Mouse (Mus musculus): ENCODE measurements around the gene St6gal1.

The St6gal1 gene

DNA sequence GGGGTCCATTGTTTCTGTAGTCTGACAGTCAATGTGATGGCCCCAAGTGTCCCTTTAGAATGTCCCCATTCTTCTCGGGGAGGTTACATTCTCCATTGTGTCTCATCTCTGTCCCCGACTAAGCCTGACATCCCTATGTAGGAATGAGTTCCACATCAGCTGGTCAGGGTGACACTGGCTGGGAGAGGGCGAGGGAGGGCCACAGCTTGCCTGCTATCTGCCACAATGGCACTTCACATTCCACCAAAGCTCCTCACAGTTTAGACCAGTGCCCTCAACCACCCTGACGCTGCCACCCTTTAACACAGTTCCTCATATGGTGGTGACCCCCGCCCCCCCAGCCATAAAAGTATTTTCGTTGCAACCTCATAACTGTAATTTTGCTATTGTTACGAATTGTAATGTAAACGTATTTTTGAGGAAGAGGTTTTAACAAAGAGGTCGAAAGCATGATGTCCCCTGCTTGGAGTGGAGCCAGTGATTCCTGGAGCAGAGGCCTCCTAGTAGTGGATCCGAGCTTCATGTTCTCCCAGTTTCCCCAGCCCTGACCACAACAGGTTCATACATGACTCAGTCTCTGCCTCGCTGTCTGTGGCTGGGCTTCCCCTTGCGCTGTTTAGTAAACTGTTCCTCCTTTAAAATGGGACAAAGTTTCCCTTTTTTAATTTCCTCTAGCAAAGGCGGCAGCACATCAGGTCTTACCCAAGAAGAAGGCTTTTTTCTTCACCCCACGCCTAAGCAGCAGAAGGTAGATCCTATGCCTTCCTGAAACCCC lies 47.4 kb downstream of the St6gal1 start:
- in situ Hi-C loops (cut with MboI; ENCODE audit: low sequenced_read_pairs) = no loop called here

DNA sequence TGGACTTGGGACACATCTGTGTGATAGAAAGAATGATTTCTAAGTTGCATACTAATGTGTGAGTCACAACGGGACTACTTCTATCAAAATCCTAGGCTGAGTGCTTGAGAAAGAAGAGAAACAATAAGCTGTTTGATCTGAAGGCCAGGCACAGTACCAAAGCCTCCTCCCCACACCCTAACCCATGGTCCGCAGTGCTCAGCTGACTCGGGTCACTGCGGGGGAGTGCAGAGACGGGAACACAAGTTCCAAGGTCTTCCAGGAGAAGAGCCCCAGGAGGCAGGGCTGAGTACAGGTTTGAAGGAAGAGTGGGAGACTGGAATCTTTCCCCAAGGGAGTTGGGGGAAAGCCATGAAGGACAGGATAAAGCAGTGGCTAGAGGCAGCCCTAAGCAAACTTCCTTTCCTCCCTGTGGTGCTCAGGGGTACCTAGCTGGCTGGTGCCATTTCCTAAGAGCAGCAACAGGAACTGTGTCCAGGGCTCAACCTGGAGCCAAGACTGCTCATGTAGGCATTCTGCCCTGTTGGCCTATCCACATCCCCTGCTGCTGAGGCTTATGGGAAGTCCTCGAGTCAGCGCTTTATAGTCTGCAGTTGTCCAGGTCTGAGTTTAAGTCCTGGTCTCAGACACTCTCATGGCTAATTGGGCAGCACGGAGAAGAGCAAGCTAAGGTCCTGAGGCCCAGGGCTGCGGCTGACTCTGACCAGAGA lies 48.1 kb downstream of the St6gal1 start:
- in situ Hi-C loops (cut with MboI; ENCODE audit: low sequenced_read_pairs) = no loop called here

DNA sequence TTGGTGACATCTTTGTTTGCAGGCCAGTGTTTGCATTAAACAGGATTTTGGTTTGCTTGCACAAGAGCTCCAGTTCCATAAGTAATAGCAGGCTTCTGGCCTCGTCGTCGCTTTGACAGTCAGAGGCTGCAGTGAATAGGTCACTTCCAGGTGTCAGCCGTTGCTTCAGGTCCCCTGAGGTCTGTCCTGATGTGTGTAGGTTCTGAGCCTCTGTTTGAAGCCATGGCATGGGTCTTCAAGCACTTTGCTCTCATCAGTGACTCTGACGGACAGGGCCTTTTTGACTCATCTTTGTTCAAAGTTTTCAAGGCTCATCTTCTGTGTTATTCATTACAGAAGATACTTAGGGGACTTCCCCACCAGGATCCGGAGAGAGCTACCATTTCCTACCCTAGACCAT lies 49.5 kb downstream of the St6gal1 start:
- in situ Hi-C loops (cut with MboI; ENCODE audit: low sequenced_read_pairs) = no loop called here

DNA sequence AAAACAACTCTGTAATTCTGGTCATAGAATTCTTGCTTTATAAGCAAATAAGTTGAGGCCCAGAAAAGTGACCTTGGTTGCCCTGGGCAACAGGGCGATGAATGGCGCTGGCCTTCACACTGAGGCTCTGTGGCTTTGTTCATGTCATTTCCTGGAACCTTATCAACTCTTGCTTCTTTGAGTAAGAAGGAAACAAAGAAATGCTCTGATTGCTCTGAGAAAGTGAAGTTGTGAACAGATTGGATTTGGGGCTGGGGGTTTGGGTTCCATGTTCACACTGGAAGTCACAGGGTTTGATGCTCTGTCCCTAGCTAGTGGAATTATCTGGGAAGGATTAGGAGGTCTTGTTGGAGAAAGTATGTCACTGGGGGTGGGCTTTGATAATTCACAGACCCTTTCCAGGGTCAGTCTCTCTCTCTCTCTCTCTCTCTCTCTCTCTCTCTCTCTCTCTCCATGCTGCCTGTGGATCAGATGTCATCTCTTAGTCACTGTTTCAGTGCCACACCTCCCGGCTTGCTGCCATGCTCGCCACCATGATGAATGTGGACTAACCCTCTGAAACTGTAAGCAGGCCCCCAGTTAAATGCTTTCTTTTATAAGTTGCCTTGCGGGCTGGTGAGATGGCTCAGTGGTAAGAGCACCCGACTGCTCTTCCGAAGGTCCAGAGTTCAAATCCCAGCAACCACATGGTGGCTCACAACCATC lies 50.2 kb downstream of the St6gal1 start:
- in situ Hi-C loops (cut with MboI; ENCODE audit: low sequenced_read_pairs) = no loop called here

DNA sequence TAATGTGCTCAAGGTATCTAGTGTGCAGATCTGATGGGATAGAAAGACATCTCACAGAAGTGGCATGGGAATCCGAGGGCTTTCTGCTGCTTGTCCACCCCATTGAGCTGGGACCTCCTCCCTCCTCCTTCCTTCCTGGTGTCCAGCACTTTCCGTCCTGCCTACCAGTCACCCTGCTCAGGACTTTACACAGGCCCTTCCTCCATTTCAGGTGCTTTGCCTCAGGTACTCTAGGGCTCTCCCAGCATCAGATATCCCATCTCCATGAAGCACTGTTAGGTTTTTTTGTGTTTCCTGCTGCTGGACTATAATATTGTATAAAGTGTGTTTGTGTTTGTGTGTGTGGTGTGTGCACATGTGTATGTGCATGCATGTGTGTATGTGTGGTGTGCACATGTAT lies 51.1 kb downstream of the St6gal1 start:
- in situ Hi-C loops (cut with MboI; ENCODE audit: low sequenced_read_pairs) = no loop called here

DNA sequence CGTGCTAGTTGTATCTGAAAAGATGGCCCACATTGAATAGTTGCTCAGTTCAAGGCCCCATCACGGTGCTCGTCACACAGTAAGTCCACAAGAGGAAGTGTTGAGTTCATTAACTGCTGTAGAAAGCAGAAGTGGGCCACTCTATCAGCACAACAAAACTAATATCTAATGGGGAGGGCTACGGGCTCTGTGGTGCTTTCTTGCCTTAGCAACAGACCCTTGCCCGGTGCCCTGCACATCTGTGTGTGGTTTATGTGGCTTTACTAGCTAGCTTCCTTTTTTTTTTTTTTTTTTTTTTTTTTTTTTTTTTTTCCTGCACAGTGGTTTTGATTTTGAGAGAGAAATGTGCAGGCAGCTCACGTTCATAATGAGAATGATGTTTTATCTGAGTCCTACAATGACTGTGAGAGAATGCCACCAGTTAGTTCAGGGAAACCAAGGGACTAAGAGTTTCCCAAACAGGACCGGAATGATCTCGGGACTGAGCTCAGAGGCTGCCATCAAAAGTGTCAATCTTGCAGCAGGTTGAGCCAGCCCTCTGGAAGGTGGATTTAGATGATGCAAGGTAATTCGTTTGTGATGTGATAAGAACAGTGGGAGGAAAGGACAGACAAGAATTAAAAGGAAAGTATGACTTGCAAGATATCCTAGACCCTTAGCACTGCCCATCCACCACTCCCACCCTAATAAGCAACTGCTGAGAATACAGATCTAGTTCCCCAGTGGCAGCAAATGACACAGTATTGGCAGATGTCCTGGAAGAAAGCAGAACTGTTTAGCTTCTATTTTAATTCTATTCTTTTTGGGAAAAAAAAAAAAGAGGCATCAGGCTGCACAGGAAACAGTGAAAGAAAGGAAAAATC lies 55.6 kb downstream of the St6gal1 start:
- in situ Hi-C loops (cut with MboI; ENCODE audit: low sequenced_read_pairs) = loop anchor here (5.0 kb wide), 1 partner anchor 112 kb away; no protein-coding TSS in a partner anchor

DNA sequence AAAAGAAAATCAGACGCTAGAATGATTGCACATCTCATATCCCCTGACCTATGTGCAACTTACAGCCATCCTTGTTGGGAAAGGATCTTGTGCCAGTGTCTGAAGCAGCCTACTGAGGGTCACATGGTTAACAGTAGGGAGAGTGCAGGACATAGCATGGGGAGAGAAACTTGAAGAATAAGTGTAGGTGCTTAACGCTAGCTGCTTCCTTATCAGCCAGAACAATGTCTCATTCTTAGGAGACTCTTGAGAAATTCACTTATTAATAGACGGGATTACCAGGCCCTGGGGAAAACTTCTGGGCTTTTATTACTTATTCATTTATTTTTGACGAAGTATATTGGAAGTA lies 56.2 kb downstream of the St6gal1 start:
- in situ Hi-C loops (cut with MboI; ENCODE audit: low sequenced_read_pairs) = loop anchor here (5.0 kb wide), 1 partner anchor 112 kb away; no protein-coding TSS in a partner anchor

DNA sequence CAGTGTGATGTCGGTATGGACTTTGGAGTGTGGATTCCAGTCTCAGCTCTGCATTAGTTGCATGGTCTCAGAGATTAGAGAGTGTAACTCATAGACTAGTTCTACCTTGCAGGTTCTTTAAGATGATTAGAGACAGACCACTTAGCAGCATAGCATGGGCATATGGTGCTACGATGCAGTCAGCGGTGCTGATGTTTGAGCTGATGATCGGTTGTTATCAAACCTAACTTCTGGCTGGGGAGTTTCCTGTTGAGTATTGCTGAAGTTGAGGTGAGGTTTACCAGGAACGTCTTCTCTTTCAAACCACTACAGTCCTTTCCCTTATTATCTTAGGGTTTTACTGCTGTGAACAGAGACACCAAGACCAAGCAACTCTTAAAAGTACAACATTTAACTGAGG lies 57.7 kb downstream of the St6gal1 start:
- in situ Hi-C loops (cut with MboI; ENCODE audit: low sequenced_read_pairs) = loop anchor here (5.0 kb wide), 1 partner anchor 110 kb away; no protein-coding TSS in a partner anchor

DNA sequence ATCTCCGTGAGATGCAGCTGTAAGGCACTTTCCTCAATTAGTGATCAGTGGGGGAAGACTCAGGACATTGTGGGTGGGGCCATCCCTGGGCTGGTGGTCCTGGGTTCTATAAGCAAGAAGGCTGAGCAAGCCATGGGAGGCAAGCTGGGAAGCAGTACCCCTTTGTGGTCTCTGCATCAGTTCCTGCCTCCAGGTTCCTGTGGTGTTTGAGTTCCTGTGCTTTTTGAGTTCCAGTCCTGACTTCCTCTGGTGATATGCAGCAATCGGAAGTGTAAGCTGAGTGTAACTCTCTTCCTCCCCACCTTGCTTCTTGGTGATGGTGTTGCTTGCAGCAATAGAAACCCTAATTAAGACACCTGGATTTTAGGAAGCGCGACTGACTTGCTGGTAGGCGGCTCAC lies 58.4 kb downstream of the St6gal1 start:
- in situ Hi-C loops (cut with MboI; ENCODE audit: low sequenced_read_pairs) = loop anchor here (5.0 kb wide), 1 partner anchor 109 kb away; no protein-coding TSS in a partner anchor

DNA sequence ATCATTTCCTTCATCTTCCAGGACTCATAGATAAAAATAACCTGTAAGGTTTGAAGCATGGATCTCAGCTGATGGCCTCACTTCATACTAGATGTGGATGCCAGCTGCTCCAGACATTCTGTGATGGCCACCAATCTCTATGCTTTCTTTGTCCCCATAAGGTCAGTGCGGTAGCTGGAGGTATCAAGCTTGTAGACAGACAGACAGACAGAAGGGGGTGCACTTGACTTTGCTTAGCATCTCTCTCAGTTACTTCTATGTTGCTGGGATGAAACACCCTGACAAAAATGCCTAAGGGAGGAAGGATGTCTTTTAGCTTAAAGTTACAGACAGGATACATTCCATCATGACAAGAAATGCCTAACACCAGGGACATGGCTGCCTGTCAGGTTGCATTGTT lies 59.1 kb downstream of the St6gal1 start:
- in situ Hi-C loops (cut with MboI; ENCODE audit: low sequenced_read_pairs) = loop anchor here (5.0 kb wide), 1 partner anchor 109 kb away; no protein-coding TSS in a partner anchor

DNA sequence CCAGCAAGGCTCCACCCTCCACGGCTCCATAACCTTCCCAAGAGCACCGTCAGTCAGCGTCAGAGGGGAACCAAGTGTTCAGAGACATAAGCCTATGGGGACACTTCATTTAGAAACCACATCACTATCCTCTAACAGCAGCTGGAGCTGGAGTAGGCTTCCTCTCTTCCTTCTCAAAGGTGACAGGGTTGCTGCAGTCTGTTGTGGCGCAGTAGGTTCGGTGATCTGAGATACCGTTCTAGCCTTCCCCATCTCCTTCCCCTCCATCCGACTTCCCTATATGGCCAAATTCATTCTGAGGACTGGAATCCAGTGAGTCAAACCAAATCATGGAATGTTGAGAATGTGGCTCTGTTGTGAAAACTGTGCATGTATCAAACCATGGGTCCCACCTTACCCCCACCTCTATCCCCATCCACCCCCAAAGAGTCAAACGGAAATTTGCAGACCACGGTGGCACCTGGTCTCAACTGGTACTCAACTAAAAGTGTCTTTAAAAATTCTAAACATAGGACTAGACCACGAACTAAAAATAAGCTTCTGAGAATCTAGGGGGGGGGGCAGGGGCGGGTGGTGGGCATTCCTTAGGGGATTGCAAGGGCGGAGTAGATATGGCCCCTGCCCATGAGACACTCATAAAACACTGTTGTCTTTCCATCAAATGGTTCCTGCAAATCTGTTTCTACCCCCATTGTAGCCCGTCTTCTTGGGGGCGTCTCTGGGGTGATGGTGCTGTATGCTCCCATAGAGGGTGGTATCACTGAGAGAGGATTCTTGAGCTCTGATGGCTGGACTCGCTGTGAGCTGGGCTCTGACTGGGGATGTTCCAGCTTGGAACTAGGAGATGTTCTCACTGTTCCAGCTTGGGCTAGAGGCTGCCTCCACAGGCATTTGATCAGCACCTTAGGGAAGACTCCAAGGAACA lies 60.2 kb downstream of the St6gal1 start:
- in situ Hi-C loops (cut with MboI; ENCODE audit: low sequenced_read_pairs) = loop anchor here (5.0 kb wide), 1 partner anchor 108 kb away; no protein-coding TSS in a partner anchor

DNA sequence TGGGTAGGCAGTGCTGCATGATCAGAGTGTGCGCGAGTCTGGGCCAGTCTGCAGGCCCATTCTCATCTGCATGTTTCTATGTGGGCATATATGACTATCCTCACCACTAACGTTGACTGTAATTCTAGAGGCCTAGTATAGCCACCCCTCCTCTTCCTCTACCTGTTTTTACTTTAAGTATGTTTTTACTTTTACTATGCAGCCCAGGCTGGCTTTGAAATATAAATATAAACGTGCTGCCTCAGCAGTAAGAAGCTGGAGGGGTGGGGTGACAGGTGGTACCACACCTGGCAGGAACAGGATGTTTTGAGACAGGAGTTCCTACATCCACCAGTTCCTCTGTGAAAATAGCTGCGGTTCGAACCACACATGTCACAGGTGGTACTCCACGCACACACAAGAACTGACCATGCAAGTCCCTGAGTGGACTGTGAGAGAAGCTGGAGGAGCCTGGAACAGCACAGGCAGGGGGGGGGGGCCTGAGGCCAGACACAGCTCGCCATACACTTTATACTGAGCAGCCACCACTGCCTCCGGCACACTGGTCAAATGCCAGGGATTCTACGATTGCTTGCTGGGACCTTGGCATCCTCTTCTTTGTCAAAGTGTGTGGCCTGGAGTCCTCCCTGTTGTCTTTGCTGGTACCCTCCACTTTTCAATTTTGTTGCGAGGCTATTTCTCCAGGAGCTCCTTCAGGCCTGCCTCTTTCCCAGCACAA lies 62.0 kb downstream of the St6gal1 start:
- in situ Hi-C loops (cut with MboI; ENCODE audit: low sequenced_read_pairs) = no loop called here

DNA sequence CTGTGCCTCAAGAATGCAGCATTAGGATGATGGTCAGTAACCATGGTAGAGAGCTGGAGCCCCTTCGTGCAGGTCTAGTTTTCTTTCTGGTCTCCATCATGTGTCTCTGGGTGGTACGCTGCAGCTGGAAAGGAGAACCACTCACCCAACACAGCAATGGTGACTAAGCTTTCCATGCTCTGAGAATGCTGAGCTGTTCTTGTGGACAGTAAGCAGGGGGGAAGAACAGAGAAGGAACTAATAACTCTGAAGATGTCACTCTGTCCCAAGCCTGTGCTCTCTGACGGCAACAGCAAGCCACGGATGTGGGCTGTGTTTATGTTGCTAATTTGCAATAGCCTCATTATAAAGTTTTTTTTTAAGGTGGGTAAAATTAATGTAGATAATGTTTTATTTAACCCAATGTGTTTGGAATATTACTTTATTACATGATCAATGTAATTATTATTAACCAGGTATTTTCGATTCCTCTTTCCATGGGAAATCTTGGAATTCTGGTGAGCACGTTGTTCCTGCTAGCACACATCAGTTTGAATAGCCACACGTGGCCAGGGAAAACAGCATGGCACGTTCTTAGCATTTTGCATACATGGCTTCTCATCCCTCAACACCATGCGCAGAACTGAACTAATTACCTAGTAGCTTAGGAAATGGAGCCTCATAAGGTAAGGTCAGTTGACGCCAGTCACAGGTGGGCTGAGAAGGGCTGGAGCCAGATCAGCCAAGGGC lies 62.9 kb downstream of the St6gal1 start:
- in situ Hi-C loops (cut with MboI; ENCODE audit: low sequenced_read_pairs) = no loop called here

DNA sequence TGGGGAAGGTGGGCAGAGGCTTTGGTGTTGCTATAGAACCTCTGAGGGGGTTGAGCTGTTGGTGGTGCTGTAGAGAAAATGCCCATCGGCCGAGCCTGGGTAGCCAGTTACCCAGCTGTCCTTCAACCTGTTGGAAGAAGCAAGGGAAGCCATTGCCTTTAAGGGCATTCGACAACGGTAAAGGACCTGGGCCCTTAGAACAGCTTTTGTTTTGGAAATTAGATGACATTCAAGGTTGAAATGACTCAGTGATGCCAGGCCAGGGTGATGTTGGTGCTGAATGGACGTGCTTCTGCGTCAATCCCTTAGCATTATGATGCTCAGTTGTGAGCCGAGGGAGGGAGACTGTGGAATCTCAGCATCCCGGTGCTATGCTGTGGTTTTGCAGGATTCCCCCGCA lies 63.6 kb downstream of the St6gal1 start:
- in situ Hi-C loops (cut with MboI; ENCODE audit: low sequenced_read_pairs) = no loop called here

DNA sequence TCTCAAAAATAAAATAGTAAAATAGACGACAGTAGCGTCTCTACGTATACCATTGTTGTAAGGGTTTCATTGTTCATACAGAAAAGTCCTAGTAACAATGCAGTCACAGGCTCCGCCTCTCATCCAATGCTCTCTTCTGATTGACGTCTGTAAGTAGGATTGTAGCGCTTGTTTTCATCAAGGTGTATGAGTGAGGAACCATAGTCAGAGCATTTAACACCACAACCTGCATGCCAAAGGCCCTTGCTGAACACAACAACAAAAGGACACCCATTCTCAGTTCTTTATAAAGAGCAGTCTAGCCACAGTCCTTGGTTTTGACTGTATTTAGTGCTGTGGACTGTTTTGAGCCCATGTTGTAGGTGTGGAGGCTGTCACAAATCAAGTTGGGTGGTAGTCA lies 64.9 kb downstream of the St6gal1 start:
- in situ Hi-C loops (cut with MboI; ENCODE audit: low sequenced_read_pairs) = no loop called here

DNA sequence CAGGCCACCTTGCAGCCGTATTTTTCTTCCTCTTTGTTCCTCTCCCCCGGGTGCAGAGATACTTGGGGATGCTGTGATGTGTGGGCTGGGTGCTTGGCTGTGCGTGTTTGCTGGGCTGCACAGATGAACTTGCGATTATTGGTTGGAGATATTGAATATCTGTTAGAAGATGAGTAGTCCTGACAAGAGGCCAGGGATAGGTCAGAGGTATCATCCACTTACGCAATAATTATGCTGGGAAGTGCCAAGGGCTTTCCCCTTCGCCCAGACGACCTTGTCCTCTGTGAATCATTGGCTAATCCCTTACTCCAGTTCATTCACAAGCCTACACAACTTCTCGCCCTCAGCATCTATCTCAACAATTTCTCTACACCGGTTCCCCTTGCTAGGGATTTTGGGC lies 65.6 kb downstream of the St6gal1 start:
- in situ Hi-C loops (cut with MboI; ENCODE audit: low sequenced_read_pairs) = no loop called here

DNA sequence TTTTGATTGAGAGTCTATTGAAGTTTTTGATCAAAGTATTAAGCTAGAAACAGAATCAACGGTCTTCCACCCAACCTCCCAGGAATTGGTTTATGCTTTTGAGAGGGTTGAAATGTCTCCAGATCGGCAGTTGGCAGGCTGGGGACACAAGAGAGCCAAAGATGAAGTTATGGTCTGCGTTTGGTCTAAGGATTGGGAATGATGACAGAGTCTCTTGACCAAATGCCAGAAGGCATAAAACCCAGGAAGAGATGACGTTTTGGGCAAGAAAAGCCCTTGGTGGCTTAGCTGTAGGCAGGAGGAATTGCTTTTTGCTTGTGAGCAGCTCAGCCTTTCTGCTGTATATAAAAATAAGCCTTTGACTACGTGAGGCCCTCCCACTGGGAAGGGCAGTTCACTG lies 67.0 kb downstream of the St6gal1 start:
- in situ Hi-C loops (cut with MboI; ENCODE audit: low sequenced_read_pairs) = no loop called here

DNA sequence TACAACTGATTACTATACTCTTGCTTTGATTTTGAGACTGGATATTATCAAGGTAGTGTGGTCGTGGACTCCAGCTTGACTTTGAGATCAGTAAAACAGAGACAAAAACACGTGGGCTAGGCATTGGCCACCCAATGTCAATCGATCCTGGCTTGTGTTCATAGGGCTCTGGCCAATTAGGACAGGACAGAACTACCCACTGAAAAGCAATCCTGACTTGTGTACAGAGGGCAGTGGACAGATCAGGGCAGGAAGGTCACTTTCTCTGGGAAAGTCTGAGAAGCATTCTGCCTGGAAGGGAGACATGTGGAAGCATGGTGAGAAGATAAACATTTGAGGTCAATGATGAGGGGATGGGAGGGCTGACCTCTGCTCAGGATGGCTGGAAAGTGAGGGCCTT lies 69.7 kb downstream of the St6gal1 start:
- in situ Hi-C loops (cut with MboI; ENCODE audit: low sequenced_read_pairs) = no loop called here
